Mouse (Mus musculus): Measurements from ENCODE around the gene 4921504E06Rik.
A peak's percentile ranks its signal among the peaks of the same experiment; 100 is the strongest.

Gene 4921504E06Rik

GRCm38 (mm10) chr2:19423086-19423485 is 130.6 kb downstream of the 4921504E06Rik start:
- DNase-seq (ENCODE audit: low read depth, low spot score), result no peak

GRCm38 (mm10) chr2:19422226-19422625 is 131.5 kb downstream of the 4921504E06Rik start:
- DNase-seq (ENCODE audit: low read depth, low spot score), result no peak

DNA sequence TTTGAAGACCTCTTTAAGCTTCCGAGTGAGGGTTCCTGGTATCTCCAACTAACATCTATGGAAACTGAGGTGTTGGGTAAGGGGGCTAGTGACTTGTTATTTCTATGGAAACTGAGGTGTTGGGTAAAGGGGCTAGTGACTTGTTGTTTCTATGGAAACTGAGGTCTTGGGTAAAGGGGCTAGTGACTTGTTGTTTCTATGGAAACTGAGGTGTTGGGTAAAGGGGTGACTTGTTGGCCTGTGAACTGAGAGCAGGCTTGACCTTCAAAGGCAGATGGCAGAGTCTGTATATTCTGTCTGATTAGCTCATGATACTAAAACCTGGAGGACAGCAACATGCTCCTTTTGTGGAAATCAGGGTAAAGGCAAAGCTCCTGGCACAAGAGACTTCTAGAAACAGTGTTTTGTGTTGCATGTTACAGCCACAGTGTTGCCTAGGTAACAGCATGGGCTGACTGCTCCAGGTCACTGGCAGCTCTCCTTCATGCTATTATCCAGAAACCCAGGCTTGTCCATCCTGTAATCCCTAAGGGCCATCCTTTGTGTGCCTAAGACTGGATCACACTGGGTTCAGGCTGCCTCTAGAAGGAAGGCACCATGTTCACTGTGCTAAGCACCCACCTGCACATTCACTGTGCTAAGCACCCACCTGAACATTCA is 133.9 kb downstream of the 4921504E06Rik start:
- no peak for DNase-seq (ENCODE audit: low read depth, low spot score)

- no peak for DNase-seq (ENCODE audit: low read depth, low spot score)
Observed at GRCm38 (mm10) chr2:19416066-19416465, 137.6 kb downstream of the 4921504E06Rik start.

DNA sequence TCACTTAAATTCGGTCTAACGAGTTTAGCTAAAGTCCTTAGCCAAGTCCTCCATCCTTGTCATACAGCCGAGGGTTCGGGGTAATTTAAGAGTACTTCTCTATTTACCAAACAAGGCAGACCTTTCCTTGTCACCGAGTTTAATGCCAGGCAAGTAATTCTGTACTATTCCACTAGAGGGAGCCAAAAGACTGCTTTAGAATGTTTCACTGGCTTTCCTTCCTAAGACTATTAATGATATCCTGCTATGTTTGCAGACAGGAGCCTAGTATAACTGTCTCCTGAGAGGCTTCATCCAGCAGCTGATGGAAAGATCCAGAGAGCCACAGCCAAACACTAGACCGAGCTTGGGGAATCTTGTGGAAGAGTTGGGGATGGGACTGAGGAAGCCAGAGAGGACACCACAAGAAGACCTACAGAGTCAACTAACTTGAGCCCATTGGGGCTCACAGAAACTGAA is 138.6 kb downstream of the 4921504E06Rik start:
- DNase-seq (ENCODE audit: low read depth, low spot score), result peak; percentile 72

GRCm38 (mm10) chr2:19414222-19414965 is 139.3 kb downstream of the 4921504E06Rik start:
- DNase-seq (ENCODE audit: low read depth, low spot score), result peak; percentile 62
